Mouse (Mus musculus) effector memory CD4-positive, alpha-beta T cell, adult 5 months (primary cell): ENCODE results near the gene Camk1g. TPM values are rescaled to one million over a fixed set of nuclear protein-coding genes. Genes with fewer than 3 reads are reported as not detected.

ENCODE experiments used
- polyA plus RNA-seq: library from polyadenylated mRNA; unstranded; fragments of 100-300 nt; shearing (Covaris generic); gene quantifications from one replicate; pipeline ENCODE4 v1.2.1, GENCODE M21; 2017

Camk1g gene
- not detected for polyA plus RNA-seq

GRCm38 (mm10) chr1:193370096-193370495 lies at the start of gene Camk1g:
Gene Camk1g (minus strand): TSS chr1:193370298.

Other genes with a start within 250 kb of the Camk1g start
- gene Diexf, start 240.0 kb downstream of the Camk1g start, polyA plus RNA-seq: 4.9 TPM
- 5.5 TPM for gene Irf6, start 217.2 kb downstream of the Camk1g start, polyA plus RNA-seq
- 5.7 TPM for gene A130010J15Rik, start 202.3 kb downstream of the Camk1g start, polyA plus RNA-seq
- gene Traf3ip3, start 168.6 kb downstream of the Camk1g start, polyA plus RNA-seq: 180 TPM
- 33.4 TPM for gene Lamb3, start 162.6 kb downstream of the Camk1g start, polyA plus RNA-seq
- 131 TPM for gene Hsd11b1, start 106.2 kb downstream of the Camk1g start, polyA plus RNA-seq
- not detected for gene G0s2, start 97.1 kb downstream of the Camk1g start, polyA plus RNA-seq